ENCODE assay signal across 31 mouse cellular contexts in the genomic region with DNA sequence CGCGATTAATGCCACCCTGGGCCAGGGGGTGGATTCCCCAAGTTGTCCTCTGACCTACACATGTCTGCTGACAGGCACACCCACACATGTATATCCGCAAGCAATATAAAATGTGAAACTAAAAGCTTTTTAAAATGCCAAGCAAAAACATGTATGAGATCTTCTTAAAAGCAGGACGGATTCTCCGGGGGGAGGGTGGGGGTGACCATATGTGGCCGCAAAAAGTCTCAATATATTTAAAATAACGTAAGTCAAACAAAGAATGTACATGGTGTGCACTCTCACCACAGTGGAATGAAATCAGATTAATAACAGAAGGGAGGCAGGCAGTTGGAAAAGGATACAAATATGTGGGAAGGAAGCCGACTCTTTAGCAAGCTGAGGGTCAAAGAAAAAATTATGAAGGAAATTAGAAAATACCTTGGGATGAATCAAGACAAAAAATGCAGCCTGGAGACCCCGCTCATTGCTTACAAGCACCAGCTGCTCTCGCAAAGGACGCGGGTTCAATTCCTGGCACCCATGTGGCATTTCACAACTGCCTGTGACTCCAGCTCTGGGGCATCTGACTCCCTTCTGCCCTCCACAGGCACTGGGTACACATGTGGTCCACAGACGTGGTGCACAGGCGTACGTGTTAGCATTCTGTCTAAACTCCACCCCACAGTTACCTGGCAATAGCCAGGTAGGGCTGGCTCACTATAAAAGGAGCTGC. TPM values are rescaled to one million over a fixed set of nuclear protein-coding genes. Genes with fewer than 3 reads are reported as not detected.
DNase-seq lines count a peak whose midpoint lies in the region; ATAC-seq and TF ChIP-seq lines count a peak whose summit lies in the region.
"Had no signal": no experiment of that assay in that cellular context is flagged by ENCODE, and none has a peak within 500 bp of the region (broad histone marks: within the 10 kb centered on the region; RNA-seq: fewer than 3 reads in every experiment).

No protein-coding gene starts in this region.

- no peak for DNase-seq in embryonic facial prominence, embryonic 10.5 days (ENCODE audit: low spot score)
- DNase-seq in 3T3-L1 (ENCODE audit: low read depth, low spot score), result peak; percentile 85
- DNase-seq in limb, embryonic 14.5 days (ENCODE audit: low spot score), result no peak
- no peak for DNase-seq in testis, postnatal 10 days (ENCODE audit: low spot score)
- no peak for DNase-seq in heart, adult 9 months (ENCODE audit: low spot score in 2 of 2)
- DNase-seq: adrenal gland, postnatal 14 days; cerebellum, adult 11 months; cerebellum, adult 9-10 months; cerebellum, postnatal 36 days; heart, adult 2 months; heart, postnatal 14 days; kidney, adult 18-20 months; kidney, postnatal 4 days; liver, embryonic 13.5 days; lung, adult 18-20 months; lung, postnatal 14 days; right cerebral cortex, adult 18-20 months; thymus, postnatal 25 days had no signal

- no peak overlapping the region for H3K4me3 ChIP-seq in embryonic facial prominence, embryonic 12.5 days
- H3K4me3 ChIP-seq in embryonic facial prominence, embryonic 10.5 days, result no peak overlapping the region
- no peak overlapping the region for H3K4me3 ChIP-seq in embryonic facial prominence, embryonic 15.5 days (replicated peaks)
- H3K4me3 ChIP-seq in limb, embryonic 14.5 days (replicated peaks; ENCODE audit: low read length), result no peak overlapping the region
- H3K4me3 ChIP-seq in forebrain, embryonic 15.5 days, result no peak overlapping the region
- H3K4me3 ChIP-seq: forebrain, embryonic 10.5 days; heart, adult 2 months; heart, embryonic 13.5 days; hindbrain, embryonic 10.5 days; hindbrain, embryonic 15.5 days; liver, embryonic 13.5 days; midbrain, embryonic 10.5 days; midbrain, embryonic 15.5 days; neural tube, embryonic 12.5 days had no signal

- no peak overlapping the region for H3K9ac ChIP-seq in embryonic facial prominence, embryonic 12.5 days
- no peak overlapping the region for H3K9ac ChIP-seq in embryonic facial prominence, embryonic 15.5 days
- 0 out of 2 replicates have a peak overlapping the region, but pooled peaks have one; percentile 4 for H3K9ac ChIP-seq in limb, embryonic 14.5 days (ENCODE audit: low read depth, low read length, severe bottlenecking)
- H3K9ac ChIP-seq in forebrain, embryonic 15.5 days (replicated peaks), result no peak overlapping the region
- H3K9ac ChIP-seq: heart, embryonic 13.5 days; hindbrain, embryonic 15.5 days; liver, embryonic 13.5 days; midbrain, embryonic 15.5 days; neural tube, embryonic 12.5 days had no signal

- H3K9me3 ChIP-seq in embryonic facial prominence, embryonic 12.5 days, result no peaks in the 10 kb centered on the region
- no peaks in the 10 kb centered on the region for H3K9me3 ChIP-seq in embryonic facial prominence, embryonic 10.5 days
- no peaks in the 10 kb centered on the region for H3K9me3 ChIP-seq in embryonic facial prominence, embryonic 15.5 days (replicated peaks)
- H3K9me3 ChIP-seq in limb, embryonic 14.5 days (ENCODE audit: control insufficient read depth, low read length), result no peaks in the 10 kb centered on the region
- H3K9me3 ChIP-seq in forebrain, embryonic 15.5 days, result no peaks in the 10 kb centered on the region
- H3K9me3 ChIP-seq: forebrain, embryonic 10.5 days; G1E; heart, embryonic 13.5 days; hindbrain, embryonic 10.5 days; hindbrain, embryonic 15.5 days; liver, embryonic 13.5 days; midbrain, embryonic 10.5 days; midbrain, embryonic 15.5 days; neural tube, embryonic 12.5 days had no signal

- no peak for TF ChIP-seq POLR2A in limb, embryonic 14.5 days (IDR thresholded peaks at IDR 0.05; ENCODE audit: borderline replicate concordance, extremely low read depth, insufficient read depth, insufficient read length)

- H3K27ac ChIP-seq in embryonic facial prominence, embryonic 12.5 days, result peak overlapping the region; percentile 72
- no peak overlapping the region for H3K27ac ChIP-seq in embryonic facial prominence, embryonic 10.5 days (replicated peaks)
- H3K27ac ChIP-seq in embryonic facial prominence, embryonic 15.5 days (replicated peaks), result peak overlapping the region; percentile 84
- peak overlapping the region; percentile 59; the same call in 1 of the 2 replicates for H3K27ac ChIP-seq in limb, embryonic 14.5 days (replicated peaks; ENCODE audit: low read depth, low read length)
- H3K27ac ChIP-seq in forebrain, embryonic 15.5 days (replicated peaks), result no peak overlapping the region
- H3K27ac ChIP-seq: forebrain, embryonic 10.5 days; heart, adult 2 months; heart, embryonic 13.5 days; hindbrain, embryonic 10.5 days; hindbrain, embryonic 15.5 days; liver, embryonic 13.5 days; midbrain, embryonic 10.5 days; midbrain, embryonic 15.5 days; neural tube, embryonic 12.5 days had no signal

- no peak; the same call in 1 of the 2 replicates for ATAC-seq in embryonic facial prominence, embryonic 12.5 days (ENCODE audit: insufficient number of reproducible peaks, insufficient read depth, low FRiP score, low TSS enrichment)
- peak; percentile 56; the same call in 1 of the 2 replicates for ATAC-seq in embryonic facial prominence, embryonic 15.5 days (ENCODE audit: insufficient number of reproducible peaks, low FRiP score, low TSS enrichment, low read depth)
- no peak for ATAC-seq in limb, embryonic 14.5 days (ENCODE audit: low FRiP score, low read depth)
- ATAC-seq in forebrain, embryonic 15.5 days (replicated peaks), result no peak
- ATAC-seq: forebrain, embryonic 16.5 days; midbrain, embryonic 15.5 days; Patski had no signal

- H3K36me3 ChIP-seq in embryonic facial prominence, embryonic 12.5 days, result peaks cover 6% of the 10 kb centered on the region; the same call in 1 of the 2 replicates
- H3K36me3 ChIP-seq in embryonic facial prominence, embryonic 10.5 days (replicated peaks), result peaks cover 25% of the 10 kb centered on the region
- 0 out of 2 replicates have a peak, but pooled peaks cover 4% of the 10 kb centered on the region for H3K36me3 ChIP-seq in embryonic facial prominence, embryonic 15.5 days
- H3K36me3 ChIP-seq in limb, embryonic 14.5 days (ENCODE audit: control insufficient read depth, insufficient read depth, low read length), result peaks cover 9% of the 10 kb centered on the region
- peaks cover 3% of the 10 kb centered on the region; the same call in 1 of the 2 replicates for H3K36me3 ChIP-seq in forebrain, embryonic 15.5 days

- 0 out of 2 replicates have a peak overlapping the region, but pooled peaks have one; percentile 7 for H3K4me2 ChIP-seq in embryonic facial prominence, embryonic 12.5 days (replicated peaks)
- no peak overlapping the region for H3K4me2 ChIP-seq in embryonic facial prominence, embryonic 15.5 days (replicated peaks)
- H3K4me2 ChIP-seq in limb, embryonic 14.5 days (replicated peaks; ENCODE audit: low read depth, low read length, severe bottlenecking), result no peak overlapping the region
- no peak overlapping the region for H3K4me2 ChIP-seq in forebrain, embryonic 15.5 days (replicated peaks)
- H3K4me2 ChIP-seq: heart, embryonic 13.5 days; hindbrain, embryonic 15.5 days; liver, embryonic 13.5 days; midbrain, embryonic 15.5 days; neural tube, embryonic 12.5 days had no signal

- 59% methylated on average over 15 of the region's 15 CpGs for WGBS in embryonic facial prominence, embryonic 12.5 days
- 83% methylated on average over 15 of the region's 15 CpGs for WGBS in embryonic facial prominence, embryonic 10.5 days
- WGBS in embryonic facial prominence, embryonic 15.5 days, result 41% methylated on average over 15 of the region's 15 CpGs
- WGBS in limb, embryonic 14.5 days, result 51% methylated on average over 15 of the region's 15 CpGs
- WGBS in forebrain, embryonic 15.5 days, result 89% methylated on average over 15 of the region's 15 CpGs

- H3K4me1 ChIP-seq in embryonic facial prominence, embryonic 12.5 days, result peaks cover 31% of the 10 kb centered on the region
- peaks cover 25% of the 10 kb centered on the region for H3K4me1 ChIP-seq in embryonic facial prominence, embryonic 10.5 days
- H3K4me1 ChIP-seq in embryonic facial prominence, embryonic 15.5 days, result peaks cover 31% of the 10 kb centered on the region
- peaks cover 13% of the 10 kb centered on the region; the same call in 1 of the 2 replicates for H3K4me1 ChIP-seq in limb, embryonic 14.5 days (ENCODE audit: control insufficient read depth, insufficient read depth, low read length)
- H3K4me1 ChIP-seq in forebrain, embryonic 15.5 days, result no peaks in the 10 kb centered on the region
- H3K4me1 ChIP-seq: hindbrain, embryonic 15.5 days; midbrain, embryonic 15.5 days had no signal

- no peaks in the 10 kb centered on the region for H3K27me3 ChIP-seq in embryonic facial prominence, embryonic 12.5 days
- H3K27me3 ChIP-seq in embryonic facial prominence, embryonic 10.5 days (replicated peaks; ENCODE audit: low read depth, poor library complexity, severe bottlenecking), result peaks cover 5% of the 10 kb centered on the region; the same call in 1 of the 2 replicates
- no peaks in the 10 kb centered on the region for H3K27me3 ChIP-seq in embryonic facial prominence, embryonic 15.5 days
- H3K27me3 ChIP-seq in limb, embryonic 14.5 days (ENCODE audit: control insufficient read depth, insufficient read depth, low read length), result no peaks in the 10 kb centered on the region
- H3K27me3 ChIP-seq in forebrain, embryonic 15.5 days, result no peaks in the 10 kb centered on the region
- H3K27me3 ChIP-seq: hindbrain, embryonic 15.5 days; midbrain, embryonic 15.5 days; neural tube, embryonic 12.5 days; Patski had no signal

RNA-seq across cellular contexts. Expression of gene Tulp1, which starts 29.2 kb away (rescaled TPM):
- 8.4 and 9.3 TPM in 2 replicates for polyA plus RNA-seq in embryonic facial prominence, embryonic 12.5 days (2016; fragmentation: Nextera tagmentation; extraction: Ambion mirVana)
- 3.4 and 4.9 TPM in 2 replicates for polyA plus RNA-seq in embryonic facial prominence, embryonic 10.5 days (2016; fragmentation: Nextera tagmentation; extraction: Ambion mirVana)
- 5.1 and 5.8 TPM in 2 replicates for polyA plus RNA-seq in embryonic facial prominence, embryonic 15.5 days (2015; fragmentation: Nextera tagmentation; extraction: Ambion mirVana)
- 5.0 and 7.4 TPM in 2 replicates for polyA plus RNA-seq in limb, embryonic 14.5 days (2012; rRNA removed)
- 4.9 and 6.4 TPM in 2 replicates for polyA plus RNA-seq in limb, embryonic 14.5 days (2014; fragmentation: Nextera tagmentation; extraction: Ambion mirVana)
- 1.2 and 1.8 TPM in 2 replicates for polyA plus RNA-seq in forebrain, embryonic 15.5 days (2015; fragmentation: Nextera tagmentation; extraction: Ambion mirVana)
- polyA plus RNA-seq: G1E; heart, adult 2 months; Patski had no signal

RNA-seq across cellular contexts. Expression of gene Tead3, which starts 43.6 kb away (rescaled TPM):
- 14.1 and 17.9 TPM in 2 replicates for polyA plus RNA-seq in embryonic facial prominence, embryonic 12.5 days (2016; fragmentation: Nextera tagmentation; extraction: Ambion mirVana)
- polyA plus RNA-seq in embryonic facial prominence, embryonic 10.5 days (2016; fragmentation: Nextera tagmentation; extraction: Ambion mirVana), result 8.4 and 9.2 TPM in 2 replicates
- polyA plus RNA-seq in embryonic facial prominence, embryonic 15.5 days (2015; fragmentation: Nextera tagmentation; extraction: Ambion mirVana), result 17.9 and 18.8 TPM in 2 replicates
- polyA plus RNA-seq in limb, embryonic 14.5 days (2012; rRNA removed), result 85.6 and 102 TPM in 2 replicates
- polyA plus RNA-seq in limb, embryonic 14.5 days (2014; fragmentation: Nextera tagmentation; extraction: Ambion mirVana), result 17.4 and 17.9 TPM in 2 replicates
- polyA plus RNA-seq in forebrain, embryonic 15.5 days (2015; fragmentation: Nextera tagmentation; extraction: Ambion mirVana), result 1.9 TPM in 2 replicates

Comparison
In these comparisons a context has a peak if more than half of its experiments do, and no peak if none do; other contexts are left out.
1. H3K27ac ChIP-seq: peak in embryonic facial prominence, embryonic 12.5 days (single experiment), embryonic facial prominence, embryonic 15.5 days (single experiment) and limb, embryonic 14.5 days (single experiment); none in embryonic facial prominence, embryonic 10.5 days (single experiment) and forebrain, embryonic 15.5 days (single experiment).